Mouse (Mus musculus): ENCODE results near the gene Slc2a3. TPM values are rescaled to one million over a fixed set of nuclear protein-coding genes. Genes with fewer than 3 reads are reported as not detected.
"Not testable (repeated sequence)": the region's sequence is repeated elsewhere in the genome, so short reads cannot be mapped to it uniquely, and the experiment has no call there.

The Slc2a3 gene
- total RNA-seq, 4 experiments from 2014 or later = 10.3 to 17.0 (median 11.7) TPM

- DNase-seq = peak; percentile 81
These were observed 3.0 kb upstream of the Slc2a3 start for GRCm38 (mm10) chr6:122804418-122804817.

- DNase-seq = no peak
These were observed 518 bp upstream of the Slc2a3 start for GRCm38 (mm10) chr6:122801801-122802514.

GRCm38 (mm10) chr6:122800640-122801300, 670 bp downstream of the Slc2a3 start:
- no peak for DNase-seq

GRCm38 (mm10) chr6:122795254-122795935, 6.0 kb downstream of the Slc2a3 start:
- no peak for DNase-seq

- DNase-seq = no peak
These were observed 15.2 kb downstream of the Slc2a3 start for GRCm38 (mm10) chr6:122786275-122786674.

GRCm38 (mm10) chr6:122784866-122785265, 16.6 kb downstream of the Slc2a3 start:
- no peak for DNase-seq

GRCm38 (mm10) chr6:122782164-122782563, 19.3 kb downstream of the Slc2a3 start:
- DNase-seq = no peak

- no peak for DNase-seq
These were observed 20.3 kb downstream of the Slc2a3 start for GRCm38 (mm10) chr6:122781167-122781566.

GRCm38 (mm10) chr6:122779916-122780315, 21.5 kb downstream of the Slc2a3 start:
- DNase-seq = no peak

GRCm38 (mm10) chr6:122776040-122776439, 25.4 kb downstream of the Slc2a3 start:
- DNase-seq = no peak

GRCm38 (mm10) chr6:122774345-122774744, 27.1 kb downstream of the Slc2a3 start:
- no peak for DNase-seq

- no peak for DNase-seq
These were observed 28.7 kb downstream of the Slc2a3 start for GRCm38 (mm10) chr6:122772701-122773100.

- no peak for DNase-seq
These were observed 30.6 kb downstream of the Slc2a3 start for GRCm38 (mm10) chr6:122770760-122771315.

- DNase-seq = no peak
These were observed 31.4 kb downstream of the Slc2a3 start for GRCm38 (mm10) chr6:122769771-122770759.

- no peak for DNase-seq
These were observed 33.2 kb downstream of the Slc2a3 start for GRCm38 (mm10) chr6:122768256-122768655.

GRCm38 (mm10) chr6:122767012-122767411, 34.4 kb downstream of the Slc2a3 start:
- not testable (repeated sequence) for DNase-seq

GRCm38 (mm10) chr6:122766145-122766968, 35.1 kb downstream of the Slc2a3 start:
- DNase-seq = no peak

- no peak for DNase-seq
These were observed 36.0 kb downstream of the Slc2a3 start for GRCm38 (mm10) chr6:122765298-122765956.

GRCm38 (mm10) chr6:122764446-122765297, 36.8 kb downstream of the Slc2a3 start:
- DNase-seq = no peak
